In the genomic region with DNA sequence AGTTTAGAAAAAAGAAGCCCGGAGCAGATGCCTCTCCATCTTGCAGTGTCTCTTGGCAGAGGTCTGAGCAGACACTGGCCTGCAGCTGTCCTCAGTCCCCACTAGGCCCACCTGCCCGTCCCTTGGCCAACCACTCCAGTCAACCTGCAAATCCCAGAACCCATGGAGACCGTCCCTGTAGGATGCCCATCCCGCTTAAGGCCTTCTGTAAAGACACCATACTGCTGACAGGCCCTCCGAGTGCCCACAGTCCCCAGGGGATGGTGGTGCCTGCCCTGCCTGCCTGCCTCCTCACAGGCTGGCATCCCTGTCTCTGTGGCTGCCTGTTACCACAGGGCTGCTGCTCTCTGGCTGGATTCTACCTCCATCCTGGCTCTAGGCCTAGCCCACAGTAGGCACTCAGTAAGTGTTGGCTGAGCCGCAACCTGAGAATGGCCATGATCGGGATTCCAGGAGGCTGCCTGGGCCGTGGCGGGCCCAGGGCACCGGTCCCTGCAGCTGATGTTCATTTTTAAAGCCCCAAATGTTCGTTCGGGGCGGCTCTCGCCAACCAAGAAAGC, we compare ENCODE assay signal across 10 mouse cellular contexts. TPM values are rescaled to one million over a fixed set of nuclear protein-coding genes. Genes with fewer than 3 reads are reported as not detected.
A peak's percentile ranks its signal among the peaks of the same experiment; 100 is the strongest.
DNase-seq lines count a peak whose midpoint lies in the region; ATAC-seq and TF ChIP-seq lines count a peak whose summit lies in the region.
"Had no signal": no experiment of that assay in that cellular context is flagged by ENCODE, and none has a peak within 500 bp of the region (broad histone marks: within the 10 kb centered on the region; RNA-seq: fewer than 3 reads in every experiment).

No protein-coding gene starts in this region.

- peaks cover 80% of the 10 kb centered on the region for H3K27me3 ChIP-seq in heart, embryonic 13.5 days (replicated peaks)
- H3K27me3 ChIP-seq in limb, embryonic 10.5 days (ENCODE audit: low read depth, poor library complexity, severe bottlenecking) = peaks cover 86% of the 10 kb centered on the region

- 0 out of 2 replicates have a peak overlapping the region, but pooled peaks have one; percentile 3 for H3K9ac ChIP-seq in heart, embryonic 13.5 days
- H3K9ac ChIP-seq: liver, embryonic 15.5 days had no signal

- 0 out of 2 replicates have a peak overlapping the region, but pooled peaks have one; percentile 17 for H3K27ac ChIP-seq in heart, embryonic 13.5 days (replicated peaks)
- H3K27ac ChIP-seq in cortical plate, adult 2 months (ENCODE audit: insufficient read depth, low read length) = 0 out of 2 replicates have a peak overlapping the region, but pooled peaks have one; percentile 58
- peak overlapping the region; percentile 87; the same call in 1 of the 2 replicates for H3K27ac ChIP-seq in limb, embryonic 10.5 days
- H3K27ac ChIP-seq: liver, embryonic 15.5 days had no signal

- no peak for TF ChIP-seq POLR2A in cortical plate, adult 2 months (IDR thresholded peaks at IDR 0.05; ENCODE audit: extremely low read depth, insufficient read depth, low read length)

- peaks cover 57% of the 10 kb centered on the region for H3K4me1 ChIP-seq in heart, embryonic 13.5 days
- H3K4me1 ChIP-seq in cortical plate, adult 2 months (ENCODE audit: control insufficient read depth, insufficient read depth, low read length) = 0 out of 2 replicates have a peak, but pooled peaks cover 2% of the 10 kb centered on the region
- peaks cover 70% of the 10 kb centered on the region for H3K4me1 ChIP-seq in limb, embryonic 10.5 days

- peak overlapping the region; percentile 88 for H3K4me2 ChIP-seq in heart, embryonic 13.5 days

- peak overlapping the region; percentile 63 for H3K4me3 ChIP-seq in heart, embryonic 13.5 days
- peak overlapping the region; percentile 65; the same call in 1 of the 2 replicates for H3K4me3 ChIP-seq in cortical plate, adult 2 months (ENCODE audit: insufficient read depth, low read length)
- H3K4me3 ChIP-seq in limb, embryonic 10.5 days = peak overlapping the region; percentile 62; the same call in 1 of the 2 replicates

- 73% methylated on average over 14 of the region's 14 CpGs for WGBS in heart, embryonic 13.5 days
- WGBS in limb, embryonic 10.5 days = 69% methylated on average over 14 of the region's 14 CpGs

- DNase-seq in heart, adult 18-20 months = no peak
- peak; percentile 75 for DNase-seq in 3134 (ENCODE audit: extremely low read depth, insufficient read length, low spot score)
- no peak for DNase-seq in limb, embryonic 10.5 days (ENCODE audit: low spot score)
- no peak for DNase-seq in adrenal gland, adult 2 months
- no peak for DNase-seq in layer of hippocampus, adult 9-11 months
- DNase-seq: gastrocnemius, postnatal 36 days had no signal

- no peak for TF ChIP-seq CTCF in cortical plate, adult 2 months (IDR thresholded peaks at IDR 0.05; ENCODE audit: extremely low read depth, insufficient read depth, low read length)

- no peaks in the 10 kb centered on the region for H3K9me3 ChIP-seq in heart, embryonic 13.5 days
- no peaks in the 10 kb centered on the region for H3K9me3 ChIP-seq in limb, embryonic 10.5 days (replicated peaks)
- H3K9me3 ChIP-seq: liver, embryonic 15.5 days had no signal

- no peaks in the 10 kb centered on the region for H3K36me3 ChIP-seq in heart, embryonic 13.5 days
- no peaks in the 10 kb centered on the region for H3K36me3 ChIP-seq in limb, embryonic 10.5 days
- H3K36me3 ChIP-seq: liver, embryonic 15.5 days had no signal

- no peak for ATAC-seq in heart, embryonic 13.5 days (ENCODE audit: extremely low read depth, insufficient number of reproducible peaks, low FRiP score, low TSS enrichment)
- ATAC-seq in CD4-positive, CD25-positive, alpha-beta regulatory T cell, adult 4 months = no peak

RNA-seq across cellular contexts. Expression of gene Tcf20, which starts 23.3 kb away (rescaled TPM):
- 4.6 and 4.8 TPM in 2 replicates for polyA plus RNA-seq in heart, embryonic 13.5 days (2015; fragmentation: Nextera tagmentation; extraction: Ambion mirVana)
- 10 to 100 TPM; 48.2 to 56.6 TPM for total RNA-seq in heart, adult 18-20 months (2021)
- 37.1 and 38.4 TPM in 2 replicates for polyA plus RNA-seq in cortical plate, adult 2 months (2012; rRNA removed)
- 8.1 and 8.3 TPM in 2 replicates for polyA plus RNA-seq in limb, embryonic 10.5 days (2016; fragmentation: Nextera tagmentation; extraction: Ambion mirVana)
- 100 to 1,000 TPM in 1 of 2 experiments, 10 to 100 TPM in 1; 80.6 to 103 TPM for total RNA-seq in adrenal gland, adult 2 months (2021)
- polyA plus RNA-seq in adrenal gland, adult 2 months (2012; rRNA removed) = 13.9 and 27.7 TPM in 2 replicates
- 10 to 100 TPM; 15.9 to 19.7 TPM for polyA plus RNA-seq in CD4-positive, CD25-positive, alpha-beta regulatory T cell, adult 4 months (2017; shearing (Covaris generic))

Comparison
In these comparisons a context has a peak if more than half of its experiments do, and no peak if none do; other contexts are left out.
1. H3K27ac ChIP-seq: peak in every context shown above with its lines; median percentile 87 in limb, embryonic 10.5 days; 58 in cortical plate, adult 2 months; 17 in heart, embryonic 13.5 days.